Mouse (Mus musculus): ENCODE data around the gene Larp4b.

Gene Larp4b

GRCm38 (mm10) chr13:9122045-9122444 is 28.4 kb downstream of the Larp4b start:
- no peak for DNase-seq (ENCODE audit: low spot score in 2 of 2)

GRCm38 (mm10) chr13:9125193-9125592 is 31.5 kb downstream of the Larp4b start:
- no peak for DNase-seq (ENCODE audit: low spot score in 2 of 2)

DNA sequence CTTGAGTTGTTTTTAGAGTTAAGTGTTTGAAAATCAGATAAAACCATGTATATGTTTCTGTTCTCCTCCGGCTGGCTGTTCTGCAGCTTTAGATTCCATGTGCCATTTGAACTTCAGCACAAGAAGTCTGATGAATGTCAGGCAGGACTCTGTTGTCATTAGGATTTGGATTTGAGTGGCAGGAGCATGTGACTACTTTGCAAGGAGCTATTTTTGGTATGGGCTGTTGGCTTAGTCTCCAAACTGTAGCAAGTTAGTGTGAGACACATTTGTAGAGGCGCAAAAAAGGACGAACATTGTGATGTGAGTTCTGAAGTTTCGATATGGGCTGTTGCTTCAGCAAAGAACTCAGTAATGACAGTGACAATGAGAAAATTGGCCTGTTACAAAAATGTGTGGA is 34.0 kb downstream of the Larp4b start:
- DNase-seq (ENCODE audit: low spot score in 2 of 2): no peak

DNA sequence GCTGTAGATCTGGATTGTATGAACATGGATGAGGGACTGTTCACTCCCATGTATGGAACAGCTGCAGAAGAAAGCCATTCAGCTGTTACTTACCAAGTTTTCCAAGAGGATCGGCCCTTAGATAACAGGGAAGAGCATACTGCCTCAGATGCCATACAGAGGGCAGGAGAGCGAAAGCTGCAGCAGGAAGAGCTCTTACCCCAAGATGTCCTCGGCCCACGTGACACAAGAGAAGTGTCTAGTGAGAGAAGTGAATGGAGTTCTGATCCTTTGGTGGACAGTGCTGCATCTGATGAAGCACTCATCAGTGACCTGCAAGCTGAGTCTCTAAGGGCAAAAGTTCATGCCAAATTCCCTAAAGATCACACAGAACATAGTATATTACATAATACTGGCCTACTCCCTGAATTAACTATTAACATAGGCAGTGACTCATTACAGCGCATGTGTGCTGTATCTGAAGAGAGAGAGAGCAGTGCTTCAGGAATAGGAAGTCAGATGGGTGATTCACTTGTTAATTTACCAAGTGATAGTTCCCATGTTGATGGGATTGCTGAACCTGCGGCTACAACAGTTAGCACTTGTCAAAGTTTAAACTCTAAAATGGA is 35.1 kb downstream of the Larp4b start:
- no peak for DNase-seq (ENCODE audit: low spot score in 2 of 2)

DNA sequence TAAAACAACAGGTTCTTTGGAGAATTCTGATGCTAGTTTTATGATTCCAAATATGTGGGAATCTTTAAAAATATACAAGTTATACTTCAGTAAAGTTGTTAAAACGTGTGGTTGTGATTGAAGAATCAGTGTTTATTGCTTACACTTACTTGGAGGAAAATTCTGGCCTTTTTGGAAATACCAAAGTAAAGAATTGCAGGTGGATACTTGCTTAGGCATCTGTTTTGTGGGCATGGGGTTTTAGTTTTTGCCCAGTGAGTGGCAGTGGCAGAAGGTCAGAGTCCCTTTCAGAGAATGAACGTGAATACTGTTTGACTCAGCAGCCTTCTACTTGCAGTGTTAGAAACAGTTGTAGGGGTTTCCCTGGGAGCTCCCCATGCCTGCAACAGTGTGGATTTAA is 40.7 kb downstream of the Larp4b start:
- DNase-seq (ENCODE audit: low spot score in 2 of 2): no peak

GRCm38 (mm10) chr13:9136088-9136487 is 42.4 kb downstream of the Larp4b start:
- no peak for DNase-seq (ENCODE audit: low spot score in 2 of 2)

GRCm38 (mm10) chr13:9136733-9137132 is 43.1 kb downstream of the Larp4b start:
- DNase-seq (ENCODE audit: low spot score in 2 of 2): no peak

DNA sequence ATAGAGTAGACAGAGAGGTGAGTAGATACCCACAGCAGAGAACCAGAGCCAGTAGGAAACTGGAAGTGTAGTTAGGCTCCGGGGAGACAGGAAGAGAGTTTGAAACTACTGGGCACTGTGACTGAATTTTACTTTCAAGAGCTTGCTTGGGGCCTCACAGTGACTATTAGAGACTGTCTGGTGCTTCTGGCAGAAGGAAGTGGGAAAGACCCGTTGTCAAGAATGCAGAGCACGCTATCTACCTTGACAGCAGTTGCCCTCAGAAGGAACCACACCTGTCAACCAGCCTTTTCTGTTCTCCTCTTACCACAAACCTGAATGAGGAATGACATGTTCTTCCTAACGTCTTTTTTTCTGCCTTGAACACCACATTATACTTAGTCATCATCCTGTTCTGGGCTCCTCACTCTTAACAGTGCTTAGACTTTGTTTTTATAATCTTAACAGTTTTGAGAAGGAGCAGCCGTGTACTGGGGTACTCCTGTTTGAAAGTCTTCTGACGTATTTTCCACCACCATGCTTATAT is 45.8 kb downstream of the Larp4b start:
- no peak for DNase-seq (ENCODE audit: low spot score in 2 of 2)

DNA sequence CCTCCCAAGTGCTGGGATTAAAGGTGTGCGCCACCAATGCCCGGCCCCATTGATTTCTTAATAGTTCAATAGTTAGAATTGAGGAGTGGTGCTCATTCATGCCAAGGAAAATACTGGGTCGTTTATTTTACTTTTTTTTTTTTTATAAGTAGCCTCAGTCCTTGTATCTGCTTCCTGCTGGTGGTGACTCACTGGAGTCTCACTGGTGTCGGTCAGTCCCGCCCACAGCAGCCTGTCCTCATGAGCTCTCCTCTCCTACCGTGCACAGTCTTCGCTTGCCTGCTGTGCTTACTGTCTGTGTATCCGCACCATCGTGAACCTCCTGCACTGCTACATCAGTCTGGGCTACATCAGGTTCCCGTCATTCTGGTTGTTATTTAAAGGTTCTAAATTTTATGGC is 46.5 kb downstream of the Larp4b start:
- no peak for DNase-seq (ENCODE audit: low spot score in 2 of 2)

GRCm38 (mm10) chr13:9142371-9142770 is 48.7 kb downstream of the Larp4b start:
- DNase-seq (ENCODE audit: low spot score in 2 of 2): no peak

DNA sequence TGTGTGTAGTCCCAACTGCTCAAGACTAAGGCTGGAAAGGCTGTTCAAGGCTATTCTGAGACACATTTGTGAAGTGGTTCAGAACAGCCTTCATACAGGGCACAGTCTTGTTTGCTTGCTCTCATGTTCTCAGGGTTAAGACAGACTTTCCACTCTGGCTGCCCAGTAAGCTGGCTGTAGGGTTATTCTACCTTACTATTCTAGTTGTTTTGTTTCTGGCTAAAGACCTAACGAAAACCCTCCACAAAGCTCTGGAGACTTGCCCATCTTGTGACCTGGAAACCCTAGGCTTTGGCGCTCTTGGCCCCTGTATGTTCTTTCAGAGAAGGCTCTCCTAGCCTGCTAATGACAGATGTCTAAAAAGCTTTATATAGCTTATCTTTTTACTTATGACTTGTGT is 55.1 kb downstream of the Larp4b start:
- no peak for DNase-seq (ENCODE audit: low spot score in 2 of 2)

- DNase-seq (ENCODE audit: low spot score in 2 of 2): no peak
Observed at GRCm38 (mm10) chr13:9149473-9150217, 56.0 kb downstream of the Larp4b start.

GRCm38 (mm10) chr13:9151100-9151499 is 57.4 kb downstream of the Larp4b start:
- no peak for DNase-seq (ENCODE audit: low spot score in 2 of 2)

- no peak for DNase-seq (ENCODE audit: low spot score in 2 of 2)
Observed at GRCm38 (mm10) chr13:9151619-9152018, 57.9 kb downstream of the Larp4b start.

DNA sequence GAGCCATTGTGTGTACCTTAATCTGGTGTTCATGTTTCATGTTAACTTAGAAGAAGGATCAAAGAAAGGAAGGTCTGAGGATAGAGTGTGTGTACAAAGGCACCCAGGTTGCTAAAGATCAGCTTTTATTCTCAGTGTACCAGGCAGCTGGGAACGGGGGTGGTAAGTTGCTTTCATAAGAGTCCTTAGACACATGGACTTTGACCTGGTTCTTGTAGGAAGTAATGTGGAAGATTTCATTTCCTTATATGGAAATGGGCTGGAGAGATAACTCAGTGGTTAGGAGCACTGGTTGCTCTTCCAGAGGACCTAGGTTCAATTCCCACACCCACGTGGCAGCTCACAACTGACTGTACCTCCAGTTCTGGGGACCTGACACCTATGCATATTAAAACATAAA is 58.6 kb downstream of the Larp4b start:
- DNase-seq (ENCODE audit: low spot score in 2 of 2): no peak

DNA sequence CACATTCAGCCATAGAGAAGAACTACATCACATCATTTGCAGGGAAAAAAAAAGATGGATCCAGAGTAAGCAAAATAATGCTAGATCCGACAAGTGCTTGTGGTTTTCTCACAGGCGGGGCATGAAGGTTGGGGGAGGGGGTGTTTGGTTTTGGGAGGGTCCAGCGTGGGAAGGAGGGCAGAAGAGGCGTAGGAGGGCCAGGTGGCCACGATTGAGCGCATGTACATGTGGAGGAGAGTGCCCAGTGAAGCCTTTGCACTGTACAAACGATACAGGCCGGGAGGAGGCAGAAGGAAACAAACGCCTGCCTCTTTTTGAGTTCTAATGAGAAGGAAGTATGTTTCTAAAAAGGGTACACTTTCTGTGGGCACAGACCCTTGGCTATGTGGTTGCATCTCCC is 60.1 kb downstream of the Larp4b start:
- DNase-seq (ENCODE audit: low spot score in 2 of 2): no peak

DNA sequence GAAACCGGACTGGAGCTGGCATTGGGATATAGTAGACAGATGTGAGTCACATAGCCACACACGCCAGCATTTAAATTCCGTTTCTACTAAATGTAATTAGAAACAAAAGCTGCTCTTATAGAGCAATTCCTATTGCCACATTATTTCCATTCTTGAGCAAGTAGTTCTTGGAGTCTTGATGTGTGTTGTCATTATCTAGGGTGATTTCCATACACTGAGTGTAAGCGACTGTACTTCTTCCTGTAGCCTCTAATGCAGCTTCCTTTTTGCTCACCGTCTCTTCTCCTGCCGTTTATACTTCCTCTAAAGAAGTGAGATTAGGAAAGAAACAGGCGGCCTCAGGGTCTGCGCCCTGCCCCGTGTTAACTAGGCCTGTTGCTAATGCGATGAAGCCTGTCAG is 65.6 kb downstream of the Larp4b start:
- DNase-seq (ENCODE audit: low spot score in 2 of 2): no peak

DNA sequence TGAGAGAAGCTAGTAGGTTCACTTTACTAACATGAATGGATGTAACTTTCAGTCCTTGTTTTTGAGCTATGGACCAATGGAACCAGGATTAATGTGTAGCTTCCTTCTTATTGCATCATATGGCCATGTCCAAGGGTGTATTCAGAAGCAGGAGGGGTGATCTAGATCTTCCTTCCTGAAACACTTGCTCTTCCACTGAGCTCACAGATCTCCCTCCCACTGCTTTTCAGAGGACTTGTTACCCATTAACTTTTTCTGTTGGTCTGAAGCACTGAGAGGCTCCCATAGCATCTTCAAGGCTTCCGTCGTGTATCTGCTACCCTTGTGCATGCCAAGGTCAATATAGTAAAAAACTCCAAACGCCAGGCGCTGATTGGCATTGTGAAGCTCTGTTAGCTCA is 69.2 kb downstream of the Larp4b start:
- DNase-seq (ENCODE audit: low spot score in 2 of 2): no peak

GRCm38 (mm10) chr13:9167842-9168241 is 74.2 kb downstream of the Larp4b start:
- no peak for DNase-seq (ENCODE audit: low spot score in 2 of 2)

GRCm38 (mm10) chr13:9169616-9170015 is 75.9 kb downstream of the Larp4b start:
- no peak for DNase-seq (ENCODE audit: low spot score in 2 of 2)

- DNase-seq (ENCODE audit: low spot score in 2 of 2): no peak
Observed at GRCm38 (mm10) chr13:9170726-9171125, 77.0 kb downstream of the Larp4b start.

DNA sequence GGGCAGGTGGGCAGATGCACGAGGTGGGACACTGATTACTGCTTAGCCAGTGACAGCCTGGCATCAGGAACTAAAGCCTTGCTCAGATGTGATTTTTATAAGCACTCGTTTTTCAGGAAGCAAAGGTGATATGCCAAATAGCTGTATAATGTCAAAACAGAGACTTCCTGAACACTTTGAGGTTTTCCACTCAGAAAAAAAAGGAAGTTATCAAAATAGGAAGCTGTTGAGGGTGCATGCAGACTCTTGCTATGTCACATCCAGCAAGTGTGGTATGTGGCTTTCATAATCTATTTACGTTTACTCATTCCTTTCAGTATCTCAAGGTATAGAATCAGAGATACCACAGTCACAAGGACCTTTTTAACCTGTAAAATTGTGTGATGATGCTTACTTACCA is 79.7 kb downstream of the Larp4b start:
- no peak for DNase-seq (ENCODE audit: low spot score in 2 of 2)

GRCm38 (mm10) chr13:9175171-9175570 is 81.5 kb downstream of the Larp4b start:
- DNase-seq (ENCODE audit: low spot score in 2 of 2): no peak

Measured in frontal cortex, postnatal 25 days (tissue).